Mouse (Mus musculus) kidney, embryonic 14.5 days (tissue): Measurements from ENCODE around the gene Defb15. TPM values are rescaled to one million over a fixed set of nuclear protein-coding genes. Genes with fewer than 3 reads are reported as not detected.
"Not testable (repeated sequence)": the region's sequence is repeated elsewhere in the genome, so short reads cannot be mapped to it uniquely, and the experiment has no call there.

Source experiments
- ATAC-seq: fragments of 200-750 bp; cut with Nextera tagmentation; 2 replicates; pipeline ENCODE4 v1.8.0; 2017; ENCODE audit warnings: moderate number of reproducible peaks, mild to moderate bottlenecking, moderate TSS enrichment, moderate library complexity; ENCODE audit not compliant: low FRiP score, low TSS enrichment
- H3K27ac ChIP-seq: fragments of 300-500 bp; sonication (generic); 2 replicates; pipeline ENCODE4 v1.5.1; 2014; ENCODE audit warnings: low read depth, mild to moderate bottlenecking, low read length, moderate library complexity, mixed read lengths
- H3K27me3 ChIP-seq: fragments of 300-500 bp; sonication (generic); 2 replicates; pipeline ENCODE4 v1.6.1; 2014; ENCODE audit warnings: mild to moderate bottlenecking, low read length; ENCODE audit not compliant: control insufficient read depth, insufficient read depth
- H3K36me3 ChIP-seq: fragments of 300-500 bp; sonication (generic); 2 replicates; pipeline ENCODE4 v1.6.1; 2014; ENCODE audit warnings: low read length, mixed read lengths; ENCODE audit not compliant: control insufficient read depth, insufficient read depth
- H3K4me1 ChIP-seq: fragments of 300-500 bp; sonication (generic); 2 replicates; pipeline ENCODE4 v1.6.1; 2014; ENCODE audit warnings: low read length, mixed read lengths; ENCODE audit not compliant: control insufficient read depth, insufficient read depth
- H3K4me2 ChIP-seq: fragments of 300-500 bp; sonication (generic); replicated peaks from 2 replicates; pipeline ENCODE4 v1.6.1; 2014; ENCODE audit warnings: low read depth, mild to moderate bottlenecking, low read length
- H3K4me3 ChIP-seq: fragments of 300-500 bp; sonication (generic); 2 replicates; pipeline ENCODE4 v1.5.1; 2014; ENCODE audit warnings: mild to moderate bottlenecking, low read length
- H3K9ac ChIP-seq: fragments of 300-500 bp; sonication (generic); 2 replicates; pipeline ENCODE4 v1.6.1; 2014; ENCODE audit warnings: low read depth, mild to moderate bottlenecking, low read length, moderate library complexity
- H3K9me3 ChIP-seq: fragments of 300-500 bp; sonication (generic); 2 replicates; pipeline ENCODE4 v1.6.1; 2016; ENCODE audit warnings: low read length; ENCODE audit not compliant: control insufficient read depth
- WGBS: fragments of 180-500 bp; shearing (Covaris S2); extraction: QIAGEN DNeasy Blood & Tissue Kit; methylation state at CpG from one replicate; pipeline ENCODE4 v1.1.7; 2014; 5-methylcytosine and 5-hydroxymethylcytosine counted together
- polyA plus RNA-seq: library from polyadenylated mRNA; unstranded; fragments of >200 nt; fragmentation: Nextera tagmentation; extraction: Ambion mirVana; gene quantifications from 2 replicates; pipeline ENCODE4 v1.2.1, GENCODE M21; 2014

Gene Defb15
- polyA plus RNA-seq, 1 experiment from 2014 or later, result not detected

GRCm38 (mm10) chr8:21946462-21946861 is 14.0 kb upstream of the Defb15 start, which contains the start of gene Defb13:
Defb13 (plus strand) TSS chr8:21946762.
- WGBS, result 73% methylated on average over 6 of the region's 6 CpGs
- no peak for ATAC-seq
- no peaks in the 10 kb centered on the region for H3K4me1 ChIP-seq
- no peak within 1 kb of the TSS for H3K4me2 ChIP-seq
- no peak within 1 kb of the TSS for H3K27ac ChIP-seq
- H3K9ac ChIP-seq, result no peak within 1 kb of the TSS
- no peaks in the 10 kb centered on the region for H3K27me3 ChIP-seq
- H3K9me3 ChIP-seq, result no peaks in the 10 kb centered on the region
- H3K4me3 ChIP-seq, result no peak within 1 kb of the TSS
- no peaks in the 10 kb centered on the region for H3K36me3 ChIP-seq

- 87% methylated on average over 4 of the region's 4 CpGs for WGBS
- H3K4me2 ChIP-seq, H3K36me3 ChIP-seq, H3K4me1 ChIP-seq, H3K9ac ChIP-seq, H3K9me3 ChIP-seq, ATAC-seq, H3K27me3 ChIP-seq, H3K27ac ChIP-seq, H3K4me3 ChIP-seq: not testable (repeated sequence)
Measured at GRCm38 (mm10) chr8:21938052-21938451, 5.5 kb upstream of the Defb15 start, which contains the start of gene Defb35. Defb35 (plus strand) TSS chr8:21938352.

GRCm38 (mm10) chr8:21930754-21931153 is 1.8 kb downstream of the Defb15 start:
- not testable (repeated sequence) for H3K4me1 ChIP-seq, H3K27ac ChIP-seq, H3K9me3 ChIP-seq, H3K9ac ChIP-seq, ATAC-seq, H3K4me3 ChIP-seq, H3K27me3 ChIP-seq, H3K36me3 ChIP-seq, H3K4me2 ChIP-seq
- 86% methylated on average over 3 of the region's 3 CpGs for WGBS

GRCm38 (mm10) chr8:21915625-21916024 is 16.9 kb downstream of the Defb15 start:
- H3K4me1 ChIP-seq, result no peaks in the 10 kb centered on the region
- no peak overlapping the region for H3K4me2 ChIP-seq
- 87% methylated on average over 3 of the region's 3 CpGs for WGBS
- H3K27me3 ChIP-seq, result no peaks in the 10 kb centered on the region
- no peak overlapping the region for H3K4me3 ChIP-seq
- no peak overlapping the region for H3K9ac ChIP-seq
- no peak for ATAC-seq
- no peaks in the 10 kb centered on the region for H3K36me3 ChIP-seq
- H3K27ac ChIP-seq, result no peak overlapping the region
- no peaks in the 10 kb centered on the region for H3K9me3 ChIP-seq

GRCm38 (mm10) chr8:21912554-21912953 is 20.0 kb downstream of the Defb15 start:
- Histone ChIP-seq H3K9ac (no peak overlapping the region), H3K27me3 (no peaks in the 10 kb centered on the region), H3K4me1 (no peaks in the 10 kb centered on the region), H3K9me3 (no peaks in the 10 kb centered on the region), H3K27ac (no peak overlapping the region), H3K4me2 (no peak overlapping the region), H3K4me3 (no peak overlapping the region), H3K36me3 (no peaks in the 10 kb centered on the region)
- ATAC-seq, result no peak
- WGBS, result 35% methylated on average over 2 of the region's 2 CpGs

GRCm38 (mm10) chr8:21911931-21912330 is 20.6 kb downstream of the Defb15 start:
- 23% methylated on average over 1 of the region's 1 CpGs for WGBS

GRCm38 (mm10) chr8:21906290-21906689 is 26.2 kb downstream of the Defb15 start, which contains the start of gene Defb11:
Defb11 (minus strand) TSS chr8:21906412.
- H3K4me2 ChIP-seq, H3K36me3 ChIP-seq, H3K27ac ChIP-seq, H3K27me3 ChIP-seq, H3K4me1 ChIP-seq, H3K9ac ChIP-seq, ATAC-seq, H3K4me3 ChIP-seq, H3K9me3 ChIP-seq: not testable (repeated sequence)

More at GRCm38 (mm10) chr8:21911931-21912330, 20.6 kb downstream of the Defb15 start:
- H3K4me1 ChIP-seq, result no peaks in the 10 kb centered on the region
- H3K4me2 ChIP-seq, result no peak overlapping the region
- ATAC-seq, result no peak
- H3K27me3 ChIP-seq, result no peaks in the 10 kb centered on the region
- H3K9ac ChIP-seq, result no peak overlapping the region
- H3K36me3 ChIP-seq, result no peaks in the 10 kb centered on the region
- H3K9me3 ChIP-seq, result no peaks in the 10 kb centered on the region
- no peak overlapping the region for H3K27ac ChIP-seq
- no peak overlapping the region for H3K4me3 ChIP-seq

- H3K4me3 ChIP-seq, H3K4me1 ChIP-seq, H3K27me3 ChIP-seq, H3K9ac ChIP-seq, H3K27ac ChIP-seq, ATAC-seq, H3K9me3 ChIP-seq, H3K36me3 ChIP-seq, H3K4me2 ChIP-seq: not testable (repeated sequence)
Measured at GRCm38 (mm10) chr8:21885321-21885720, 47.2 kb downstream of the Defb15 start, which contains the start of gene Defb9. Defb9 (minus strand) TSS chr8:21885421.
